Mouse (Mus musculus): ENCODE results near the gene Amotl1.

Amotl1 gene

GRCm38 (mm10) chr9:14644956-14645355 is at the start of gene Amotl1:
Amotl1 (minus strand) TSS chr9:14645056.
- DNase-seq (ENCODE audit: low read depth, low spot score), result no peak

GRCm38 (mm10) chr9:14689376-14690108 is 44.7 kb upstream of the Amotl1 start:
- no peak for DNase-seq (ENCODE audit: low read depth, low spot score)

- DNase-seq (ENCODE audit: low read depth, low spot score), result no peak
These were observed 39.5 kb upstream of the Amotl1 start for GRCm38 (mm10) chr9:14684363-14684762.

GRCm38 (mm10) chr9:14682741-14683140 is 37.9 kb upstream of the Amotl1 start:
- DNase-seq (ENCODE audit: low read depth, low spot score), result no peak

- peak; percentile 59 for DNase-seq (ENCODE audit: low read depth, low spot score)
These were observed 35.7 kb upstream of the Amotl1 start for GRCm38 (mm10) chr9:14680584-14680983.

GRCm38 (mm10) chr9:14675707-14676691 is 31.1 kb upstream of the Amotl1 start:
- no peak for DNase-seq (ENCODE audit: low read depth, low spot score)

DNA sequence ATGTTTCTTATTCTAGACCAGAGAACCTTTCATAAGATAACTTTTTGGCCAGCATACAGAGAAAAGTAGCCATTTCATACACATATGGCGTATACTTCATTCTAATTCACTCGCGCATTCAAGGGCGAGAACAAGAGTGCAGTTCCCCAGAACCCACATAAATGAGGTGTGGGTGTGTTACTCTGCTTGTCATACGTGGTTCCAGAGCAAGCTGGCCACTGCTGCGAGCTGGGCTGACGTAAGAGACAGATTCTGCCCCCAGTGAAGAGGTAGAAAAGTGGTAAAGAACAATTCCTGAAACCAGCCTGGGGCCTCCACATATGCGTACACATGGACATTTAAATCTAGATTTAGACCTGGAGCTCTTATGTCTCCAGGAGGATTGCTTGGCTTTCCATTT is 29.6 kb upstream of the Amotl1 start:
- no peak for DNase-seq (ENCODE audit: low read depth, low spot score)

GRCm38 (mm10) chr9:14673109-14673508 is 28.3 kb upstream of the Amotl1 start:
- DNase-seq (ENCODE audit: low read depth, low spot score), result no peak

DNA sequence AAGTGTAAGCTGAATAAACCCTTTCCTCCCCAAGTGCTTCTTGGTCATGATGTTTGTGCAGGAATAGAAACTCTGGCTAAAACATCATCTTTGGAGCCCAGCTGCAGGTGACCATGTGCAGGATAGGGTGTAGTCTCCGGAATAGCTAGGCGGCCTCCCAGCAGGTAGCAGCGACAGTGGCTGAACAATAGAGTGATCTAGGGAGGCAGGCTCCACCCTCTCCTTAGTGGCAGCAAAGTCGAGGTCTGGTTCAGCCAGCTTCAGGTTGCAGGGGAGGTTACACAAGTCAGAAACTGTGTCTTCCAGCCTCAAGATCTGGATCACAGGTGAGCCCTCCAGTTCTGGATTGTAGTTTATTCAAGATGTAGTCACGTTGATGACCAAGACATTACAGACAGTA is 27.1 kb upstream of the Amotl1 start:
- peak; percentile 63 for DNase-seq (ENCODE audit: low read depth, low spot score)

- no peak for DNase-seq (ENCODE audit: low read depth, low spot score)
These were observed 23.5 kb upstream of the Amotl1 start for GRCm38 (mm10) chr9:14668382-14668781.

GRCm38 (mm10) chr9:14666071-14666470 is 21.2 kb upstream of the Amotl1 start:
- DNase-seq (ENCODE audit: low read depth, low spot score), result no peak

GRCm38 (mm10) chr9:14663591-14663990 is 18.7 kb upstream of the Amotl1 start:
- DNase-seq (ENCODE audit: low read depth, low spot score), result no peak

- DNase-seq (ENCODE audit: low read depth, low spot score), result peak; percentile 48
These were observed 18.0 kb upstream of the Amotl1 start for GRCm38 (mm10) chr9:14662876-14663275.

GRCm38 (mm10) chr9:14662138-14662537 is 17.3 kb upstream of the Amotl1 start:
- peak; percentile 19 for DNase-seq (ENCODE audit: low read depth, low spot score)

- DNase-seq (ENCODE audit: low read depth, low spot score), result no peak
These were observed 13.1 kb upstream of the Amotl1 start for GRCm38 (mm10) chr9:14657926-14658325.

- peak; percentile 68 for DNase-seq (ENCODE audit: low read depth, low spot score)
These were observed 9.2 kb upstream of the Amotl1 start for GRCm38 (mm10) chr9:14654010-14654409.

- no peak for DNase-seq (ENCODE audit: low read depth, low spot score)
These were observed 7.9 kb upstream of the Amotl1 start for GRCm38 (mm10) chr9:14652761-14653160.

- DNase-seq (ENCODE audit: low read depth, low spot score), result no peak
These were observed 3.0 kb upstream of the Amotl1 start for GRCm38 (mm10) chr9:14647849-14648248.

- no peak for DNase-seq (ENCODE audit: low read depth, low spot score)
These were observed 1.8 kb upstream of the Amotl1 start for GRCm38 (mm10) chr9:14646641-14647040.

GRCm38 (mm10) chr9:14646061-14646460 is 1.2 kb upstream of the Amotl1 start:
- no peak for DNase-seq (ENCODE audit: low read depth, low spot score)

DNA sequence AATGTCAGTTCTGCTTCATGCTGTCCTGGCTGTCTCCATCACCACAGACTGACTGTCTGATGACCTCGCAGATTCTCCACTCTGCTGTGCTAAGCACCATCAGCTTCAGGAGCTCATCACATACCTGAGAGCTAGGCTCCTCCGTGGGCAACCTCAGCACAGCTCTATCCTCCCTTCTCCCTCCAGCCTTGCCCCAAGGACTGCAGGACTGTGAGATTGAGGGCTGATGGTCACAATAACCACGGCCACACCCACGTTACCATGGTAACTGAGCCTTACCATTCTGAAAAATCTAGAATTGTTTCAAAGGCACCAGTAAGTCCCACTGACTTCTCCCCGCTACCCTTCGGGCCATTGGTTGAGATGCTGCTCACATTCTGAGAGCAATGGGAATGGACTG is 1.5 kb downstream of the Amotl1 start:
- peak; percentile 32 for DNase-seq (ENCODE audit: low read depth, low spot score)

GRCm38 (mm10) chr9:14642251-14643021 is 2.4 kb downstream of the Amotl1 start:
- DNase-seq (ENCODE audit: low read depth, low spot score), result peak; percentile 56
